Mouse (Mus musculus) G1E (cell line): ENCODE measurements around the gene Wfdc15b. TPM values are rescaled to one million over a fixed set of nuclear protein-coding genes. Genes with fewer than 3 reads are reported as not detected.

Source experiments
- ATAC-seq: 2 replicates; pipeline ENCODE4 v1.8.0; 2016; ENCODE audit warnings: mild to moderate bottlenecking; ENCODE audit not compliant: insufficient number of reproducible peaks, poor library complexity, low FRiP score, severe bottlenecking; ENCODE audit errors: extremely low read depth
- DNase-seq: peaks from one replicate; pipeline ENCODE4 v3.0.0; 2012; ENCODE audit warnings: low spot score
- H3K27me3 ChIP-seq: 2 replicates; pipeline ENCODE4 v1.6.1; 2012; ENCODE audit warnings: mild to moderate bottlenecking, low read length, inconsistent platforms; ENCODE audit not compliant: insufficient read depth
- H3K36me3 ChIP-seq: replicated peaks from 2 replicates; pipeline ENCODE3; 2012; ENCODE audit warnings: mild to moderate bottlenecking, inconsistent platforms
- H3K4me1 ChIP-seq: 2 replicates; pipeline ENCODE4 v1.6.1; 2012; ENCODE audit warnings: low read depth, low read length, inconsistent platforms, mixed read lengths; ENCODE audit not compliant: insufficient read depth
- H3K4me3 ChIP-seq: 2 replicates; pipeline ENCODE4 v1.5.1; 2012; ENCODE audit warnings: low read depth, mild to moderate bottlenecking, inconsistent platforms, low read length, moderate library complexity, mixed read lengths
- H3K9me3 ChIP-seq: replicated peaks from 2 replicates; pipeline ENCODE4 v1.6.1; 2012; ENCODE audit warnings: inconsistent platforms
- GATA2 ChIP-seq: IDR thresholded peaks from 2 replicates; pipeline ENCODE4 v1.6.1; 2012; ENCODE audit warnings: low read depth, low read length, inconsistent platforms, borderline replicate concordance
- POLR2AphosphoS5 ChIP-seq: IDR thresholded peaks from 2 replicates; pipeline ENCODE4 v1.6.1; 2012; ENCODE audit warnings: low read depth, low read length, inconsistent platforms; ENCODE audit not compliant: insufficient replicate concordance
- TAL1 ChIP-seq: conservative IDR thresholded peaks from 2 replicates; pipeline ENCODE4 v1.6.1; 2012; ENCODE audit warnings: low read depth, low read length, inconsistent platforms, mixed read lengths
- polyA plus RNA-seq: library from polyadenylated mRNA; stranded (reverse); fragments of >175 nt; gene quantifications from 2 replicates; pipeline ENCODE4 v1.2.3, GENCODE M21; 2012
- total RNA-seq, 2 experiments: library from RNA; stranded (forward) in 1 of 2; stranded (reverse) in 1 of 2; fragments of 200-1000 nt in 1 of 2; fragments of >200 nt in 1 of 2; fragmentation: Nextera tagmentation in 1 of 2; gene quantifications; 2 replicates each; pipeline ENCODE4 v1.2.3; 2014 to 2017

The Wfdc15b gene
- total and polyA plus RNA-seq, 3 experiments, result not detected

- Histone ChIP-seq H3K4me3 (no peak overlapping the region), H3K9me3 (peaks cover 7% of the 10 kb centered on the region), H3K4me1 (no peaks in the 10 kb centered on the region), H3K36me3 (no peaks in the 10 kb centered on the region), H3K27me3 (peaks cover 3% of the 10 kb centered on the region; the same call in 1 of the 2 replicates)
- DNase-seq (no peak), ATAC-seq (no peak)
- no peak for TF ChIP-seq GATA2
- TF ChIP-seq TAL1, result no peak
- TF ChIP-seq POLR2AphosphoS5, result no peak
These were observed 56.5 kb downstream of the Wfdc15b start for GRCm38 (mm10) chr2:164164941-164165340.

Other genes with a start within 250 kb of the Wfdc15b start
- gene Ywhab, start 226.7 kb downstream of the Wfdc15b start, total RNA-seq (2014; fragmentation: Nextera tagmentation), result 129 and 130 TPM in 2 replicates
- 52.6 and 56.1 TPM in 2 replicates for gene Ywhab, start 226.7 kb downstream of the Wfdc15b start, total RNA-seq (2017)
- 64.3 and 79.9 TPM in 2 replicates for gene Ywhab, start 226.7 kb downstream of the Wfdc15b start, polyA plus RNA-seq
- gene Pabpc1l, start 196.2 kb downstream of the Wfdc15b start, total RNA-seq (2014; fragmentation: Nextera tagmentation), result not detected in 2 replicates
- 0.44 TPM in 1 of 2 replicates, not detected in the other for gene Pabpc1l, start 196.2 kb downstream of the Wfdc15b start, total RNA-seq (2017)
- 0.07 TPM in 1 of 2 replicates, not detected in the other for gene Pabpc1l, start 196.2 kb downstream of the Wfdc15b start, polyA plus RNA-seq
- 241 and 247 TPM in 2 replicates for gene Stk4, start 151.3 kb downstream of the Wfdc15b start, total RNA-seq (2014; fragmentation: Nextera tagmentation)
- 214 and 225 TPM in 2 replicates for gene Stk4, start 151.3 kb downstream of the Wfdc15b start, total RNA-seq (2017)
- 51.0 and 86.5 TPM in 2 replicates for gene Stk4, start 151.3 kb downstream of the Wfdc15b start, polyA plus RNA-seq
- 57.3 and 61.0 TPM in 2 replicates for gene Tomm34, start 150.5 kb downstream of the Wfdc15b start, total RNA-seq (2014; fragmentation: Nextera tagmentation)
- gene Tomm34, start 150.5 kb downstream of the Wfdc15b start, total RNA-seq (2017), result 63.0 and 65.3 TPM in 2 replicates
- gene Tomm34, start 150.5 kb downstream of the Wfdc15b start, polyA plus RNA-seq, result 36.3 and 48.2 TPM in 2 replicates
- gene Kcns1, start 50.5 kb downstream of the Wfdc15b start, total RNA-seq (2014; fragmentation: Nextera tagmentation), result not detected in 2 replicates
- gene Kcns1, start 50.5 kb downstream of the Wfdc15b start, total RNA-seq (2017), result not detected in 2 replicates
- not detected in 2 replicates for gene Kcns1, start 50.5 kb downstream of the Wfdc15b start, polyA plus RNA-seq
- not detected in 2 replicates for gene Wfdc5, start 38.9 kb downstream of the Wfdc15b start, total RNA-seq (2014; fragmentation: Nextera tagmentation)
- 0.33 TPM in 1 of 2 replicates, not detected in the other for gene Wfdc5, start 38.9 kb downstream of the Wfdc15b start, total RNA-seq (2017)
- gene Wfdc5, start 38.9 kb downstream of the Wfdc15b start, polyA plus RNA-seq, result not detected in 2 replicates
- not detected in 2 replicates for gene Wfdc12, start 31.1 kb downstream of the Wfdc15b start, total RNA-seq (2014; fragmentation: Nextera tagmentation)
- gene Wfdc12, start 31.1 kb downstream of the Wfdc15b start, total RNA-seq (2017), result not detected in 2 replicates
- not detected in 2 replicates for gene Wfdc12, start 31.1 kb downstream of the Wfdc15b start, polyA plus RNA-seq
- gene Wfdc15a, start 21.5 kb downstream of the Wfdc15b start, total RNA-seq (2014; fragmentation: Nextera tagmentation), result not detected in 2 replicates
- 0.82 TPM in 1 of 2 replicates, not detected in the other for gene Wfdc15a, start 21.5 kb downstream of the Wfdc15b start, total RNA-seq (2017)
- gene Wfdc15a, start 21.5 kb downstream of the Wfdc15b start, polyA plus RNA-seq, result not detected in 2 replicates
- not detected in 2 replicates for gene Svs2, start 16.8 kb upstream of the Wfdc15b start, total RNA-seq (2014; fragmentation: Nextera tagmentation)
- 0.11 TPM in 1 of 2 replicates, not detected in the other for gene Svs2, start 16.8 kb upstream of the Wfdc15b start, total RNA-seq (2017)
- not detected in 2 replicates for gene Svs2, start 16.8 kb upstream of the Wfdc15b start, polyA plus RNA-seq
- not detected in 2 replicates for gene Svs3b, start 35.0 kb upstream of the Wfdc15b start, total RNA-seq (2014; fragmentation: Nextera tagmentation)
- gene Svs3b, start 35.0 kb upstream of the Wfdc15b start, total RNA-seq (2017), result not detected in 2 replicates
- not detected in 2 replicates for gene Svs3b, start 35.0 kb upstream of the Wfdc15b start, polyA plus RNA-seq
- gene Svs4, start 56.8 kb upstream of the Wfdc15b start, total RNA-seq (2014; fragmentation: Nextera tagmentation), result not detected in 2 replicates
- gene Svs4, start 56.8 kb upstream of the Wfdc15b start, total RNA-seq (2017), result 0.29 TPM in 1 of 2 replicates, not detected in the other
- not detected in 2 replicates for gene Svs4, start 56.8 kb upstream of the Wfdc15b start, polyA plus RNA-seq
- not detected in 2 replicates for gene Svs3a, start 67.6 kb upstream of the Wfdc15b start, total RNA-seq (2014; fragmentation: Nextera tagmentation)
- gene Svs3a, start 67.6 kb upstream of the Wfdc15b start, total RNA-seq (2017), result 0.11 TPM in 1 of 2 replicates, not detected in the other
- gene Svs3a, start 67.6 kb upstream of the Wfdc15b start, polyA plus RNA-seq, result not detected in 2 replicates
- not detected in 2 replicates for gene Svs6, start 95.1 kb upstream of the Wfdc15b start, total RNA-seq (2014; fragmentation: Nextera tagmentation)
- not detected in 2 replicates for gene Svs6, start 95.1 kb upstream of the Wfdc15b start, total RNA-seq (2017)
- not detected in 2 replicates for gene Svs6, start 95.1 kb upstream of the Wfdc15b start, polyA plus RNA-seq
- gene Svs5, start 111.1 kb upstream of the Wfdc15b start, total RNA-seq (2014; fragmentation: Nextera tagmentation), result not detected in 2 replicates
- gene Svs5, start 111.1 kb upstream of the Wfdc15b start, total RNA-seq (2017), result not detected in 2 replicates
- not detected in 2 replicates for gene Svs5, start 111.1 kb upstream of the Wfdc15b start, polyA plus RNA-seq
- gene Slpi, start 167.4 kb upstream of the Wfdc15b start, total RNA-seq (2014; fragmentation: Nextera tagmentation), result not detected in 2 replicates
- not detected in 2 replicates for gene Slpi, start 167.4 kb upstream of the Wfdc15b start, total RNA-seq (2017)
- gene Slpi, start 167.4 kb upstream of the Wfdc15b start, polyA plus RNA-seq, result not detected in 2 replicates
- gene Rbpjl, start 181.5 kb upstream of the Wfdc15b start, total RNA-seq (2014; fragmentation: Nextera tagmentation), result not detected in 2 replicates
- gene Rbpjl, start 181.5 kb upstream of the Wfdc15b start, total RNA-seq (2017), result 0.11 TPM in 1 of 2 replicates, not detected in the other
- not detected in 2 replicates for gene Rbpjl, start 181.5 kb upstream of the Wfdc15b start, polyA plus RNA-seq
- gene Matn4, start 183.5 kb upstream of the Wfdc15b start, total RNA-seq (2014; fragmentation: Nextera tagmentation), result not detected in 2 replicates
- under 0.01 and 0.06 TPM in 2 replicates for gene Matn4, start 183.5 kb upstream of the Wfdc15b start, total RNA-seq (2017)
- gene Matn4, start 183.5 kb upstream of the Wfdc15b start, polyA plus RNA-seq, result not detected in 2 replicates
- not detected in 2 replicates for gene Sdc4, start 222.2 kb upstream of the Wfdc15b start, total RNA-seq (2014; fragmentation: Nextera tagmentation)
- gene Sdc4, start 222.2 kb upstream of the Wfdc15b start, total RNA-seq (2017), result 0.11 TPM in 1 of 2 replicates, not detected in the other
- gene Sdc4, start 222.2 kb upstream of the Wfdc15b start, polyA plus RNA-seq, result not detected in 2 replicates
- gene Sys1, start 235.3 kb upstream of the Wfdc15b start, total RNA-seq (2014; fragmentation: Nextera tagmentation), result 35.8 and 37.0 TPM in 2 replicates
- 50.6 and 75.5 TPM in 2 replicates for gene Sys1, start 235.3 kb upstream of the Wfdc15b start, total RNA-seq (2017)
- gene Sys1, start 235.3 kb upstream of the Wfdc15b start, polyA plus RNA-seq, result 122 and 142 TPM in 2 replicates
- gene Gm20458, start 239.3 kb upstream of the Wfdc15b start, total RNA-seq (2014; fragmentation: Nextera tagmentation), result not detected in 2 replicates
- gene Gm20458, start 239.3 kb upstream of the Wfdc15b start, total RNA-seq (2017), result 13.4 and 13.5 TPM in 2 replicates
- gene Gm20458, start 239.3 kb upstream of the Wfdc15b start, polyA plus RNA-seq, result 4.6 and 5.5 TPM in 2 replicates